Mouse (Mus musculus): Measurements from ENCODE around the gene St3gal5. TPM values are rescaled to one million over a fixed set of nuclear protein-coding genes. Genes with fewer than 3 reads are reported as not detected.

St3gal5 gene
- polyA plus RNA-seq, 1 experiment from 2014 or later: 31.4 TPM

DNA sequence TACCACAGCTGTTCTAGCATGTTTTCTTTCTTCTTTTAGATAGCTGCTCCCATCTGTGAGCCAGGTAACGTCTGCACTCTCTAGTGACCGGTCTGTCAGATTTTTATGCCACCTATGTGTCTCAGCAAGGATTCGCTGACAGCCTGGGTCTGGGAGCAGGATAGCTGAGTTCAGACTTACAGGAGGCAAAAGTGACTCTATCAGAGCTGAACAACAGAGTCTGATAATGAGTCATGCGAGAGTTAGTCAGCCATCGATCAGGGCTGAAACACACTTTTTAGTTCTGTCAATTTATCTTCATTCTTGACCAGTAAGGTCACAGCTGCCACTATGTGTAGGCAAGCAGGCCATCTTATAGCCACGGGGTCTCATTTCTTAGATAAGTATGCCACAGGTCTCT, 33.7 kb upstream of the St3gal5 start:
- Histone ChIP-seq H3K4me3 (ENCODE audit: low read length) (no peak overlapping the region), H3K4me1 (ENCODE audit: control insufficient read depth, insufficient read depth, low read length) (no peaks in the 10 kb centered on the region), H3K27ac (ENCODE audit: low read depth, low read length) (no peak overlapping the region), H3K9me3 (ENCODE audit: control insufficient read depth, low read length) (no peaks in the 10 kb centered on the region), H3K4me2 (replicated peaks; ENCODE audit: low read depth, low read length) (no peak overlapping the region), H3K9ac (ENCODE audit: low read depth, low read length) (no peak overlapping the region), H3K27me3 (ENCODE audit: control insufficient read depth, insufficient read depth, low read length) (no peaks in the 10 kb centered on the region), H3K36me3 (ENCODE audit: control insufficient read depth, insufficient read depth, low read length) (no peaks in the 10 kb centered on the region)
- 69% methylated on average over 6 of the region's 6 CpGs for WGBS
- ATAC-seq (ENCODE audit: low FRiP score, low TSS enrichment): no peak

DNA sequence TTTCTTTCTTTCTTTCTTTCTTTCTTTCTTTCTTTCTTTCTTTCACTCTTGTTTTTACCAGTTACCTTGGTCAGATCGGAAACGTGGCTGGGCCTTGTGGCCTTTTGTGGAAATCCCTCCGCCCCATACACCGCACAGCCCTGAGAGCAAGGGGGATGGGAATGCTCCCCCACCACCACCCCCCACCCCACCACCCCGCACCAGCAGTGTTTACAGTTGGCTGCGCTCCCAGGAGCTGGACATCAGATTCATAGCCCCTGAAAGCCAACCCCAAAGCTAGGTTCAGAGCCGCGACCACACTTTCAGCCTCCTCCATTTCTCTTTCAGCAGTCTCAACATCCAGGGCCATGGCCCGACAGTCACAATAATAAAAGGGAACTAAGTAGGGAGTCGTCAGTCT, 31.4 kb upstream of the St3gal5 start:
- ATAC-seq (ENCODE audit: low FRiP score, low TSS enrichment): peak; percentile 55; the same call in 1 of the 2 replicates
- H3K4me1 ChIP-seq (ENCODE audit: control insufficient read depth, insufficient read depth, low read length): no peaks in the 10 kb centered on the region
- H3K9ac ChIP-seq (ENCODE audit: low read depth, low read length): no peak overlapping the region

DNA sequence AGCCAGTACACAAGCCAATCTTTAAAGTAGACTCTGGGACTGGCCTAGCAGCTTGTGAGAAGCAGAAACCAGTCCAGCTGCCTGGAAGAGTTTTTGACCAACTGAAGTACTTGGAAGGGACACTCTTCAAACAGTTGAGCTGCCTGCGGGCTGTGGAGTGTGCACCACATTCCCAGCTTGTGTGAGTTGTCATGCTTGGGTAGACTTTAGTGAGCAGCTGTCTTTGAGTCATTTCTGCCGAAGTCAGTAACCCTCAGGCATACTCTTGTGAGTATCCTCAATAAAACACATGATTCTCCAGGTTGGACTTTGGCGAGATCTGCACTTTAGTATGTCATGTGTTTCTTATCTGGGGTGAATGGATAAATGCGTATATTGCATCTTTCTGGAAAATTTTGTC, 29.0 kb upstream of the St3gal5 start:
- Histone ChIP-seq H3K27me3 (ENCODE audit: control insufficient read depth, insufficient read depth, low read length) (no peaks in the 10 kb centered on the region), H3K4me2 (replicated peaks; ENCODE audit: low read depth, low read length) (no peak overlapping the region), H3K27ac (ENCODE audit: low read depth, low read length) (no peak overlapping the region), H3K9me3 (ENCODE audit: control insufficient read depth, low read length) (no peaks in the 10 kb centered on the region), H3K36me3 (ENCODE audit: control insufficient read depth, insufficient read depth, low read length) (no peaks in the 10 kb centered on the region), H3K9ac (ENCODE audit: low read depth, low read length) (no peak overlapping the region), H3K4me1 (ENCODE audit: control insufficient read depth, insufficient read depth, low read length) (no peaks in the 10 kb centered on the region), H3K4me3 (ENCODE audit: low read length) (no peak overlapping the region)
- 75% methylated on average over 4 of the region's 4 CpGs for WGBS
- no peak for ATAC-seq (ENCODE audit: low FRiP score, low TSS enrichment)

More for the DNA sequence above, 31.4 kb upstream of the St3gal5 start:
- Histone ChIP-seq H3K27me3 (ENCODE audit: control insufficient read depth, insufficient read depth, low read length) (no peaks in the 10 kb centered on the region), H3K4me2 (replicated peaks; ENCODE audit: low read depth, low read length) (no peak overlapping the region), H3K4me3 (ENCODE audit: low read length) (no peak overlapping the region), H3K27ac (ENCODE audit: low read depth, low read length) (no peak overlapping the region), H3K9me3 (ENCODE audit: control insufficient read depth, low read length) (no peaks in the 10 kb centered on the region), H3K36me3 (ENCODE audit: control insufficient read depth, insufficient read depth, low read length) (no peaks in the 10 kb centered on the region)
- 46% methylated on average over 10 of the region's 10 CpGs for WGBS

DNA sequence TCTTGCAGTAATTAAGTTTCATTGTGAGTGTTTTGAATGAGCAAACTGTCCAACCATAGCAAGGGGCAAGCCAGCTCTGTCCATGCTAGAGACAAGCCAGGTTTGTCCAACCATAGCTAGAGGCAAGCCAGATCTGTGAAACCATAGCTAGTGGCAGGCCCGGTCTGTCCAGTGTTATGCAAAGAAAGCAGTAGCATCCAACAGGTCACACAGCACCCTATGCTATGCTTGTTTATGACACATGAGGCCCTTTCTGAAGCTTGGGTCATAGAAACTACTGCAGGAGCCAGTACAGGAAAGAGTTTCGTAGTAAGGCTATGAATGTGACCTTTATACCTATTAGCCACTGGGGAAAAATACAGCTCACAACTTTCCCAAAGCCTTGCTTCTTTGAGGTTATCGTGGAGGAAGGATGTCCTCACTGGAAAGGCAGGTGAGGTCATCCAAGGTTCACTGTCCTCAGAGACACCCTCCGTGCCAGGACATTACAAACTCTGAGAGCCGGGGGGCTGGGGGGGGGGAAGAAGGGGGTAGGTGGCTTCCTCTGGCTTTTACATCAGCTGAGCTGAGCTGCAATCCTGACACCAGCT, 26.0 kb upstream of the St3gal5 start:
- Histone ChIP-seq H3K36me3 (ENCODE audit: control insufficient read depth, insufficient read depth, low read length) (no peaks in the 10 kb centered on the region), H3K27ac (ENCODE audit: low read depth, low read length) (no peak overlapping the region), H3K9me3 (ENCODE audit: control insufficient read depth, low read length) (no peaks in the 10 kb centered on the region), H3K27me3 (ENCODE audit: control insufficient read depth, insufficient read depth, low read length) (no peaks in the 10 kb centered on the region), H3K4me2 (replicated peaks; ENCODE audit: low read depth, low read length) (no peak overlapping the region), H3K9ac (ENCODE audit: low read depth, low read length) (no peak overlapping the region), H3K4me3 (ENCODE audit: low read length) (no peak overlapping the region), H3K4me1 (ENCODE audit: control insufficient read depth, insufficient read depth, low read length) (no peaks in the 10 kb centered on the region)
- ATAC-seq (ENCODE audit: low FRiP score, low TSS enrichment): no peak
- WGBS: 60% methylated on average over 5 of the region's 5 CpGs

DNA sequence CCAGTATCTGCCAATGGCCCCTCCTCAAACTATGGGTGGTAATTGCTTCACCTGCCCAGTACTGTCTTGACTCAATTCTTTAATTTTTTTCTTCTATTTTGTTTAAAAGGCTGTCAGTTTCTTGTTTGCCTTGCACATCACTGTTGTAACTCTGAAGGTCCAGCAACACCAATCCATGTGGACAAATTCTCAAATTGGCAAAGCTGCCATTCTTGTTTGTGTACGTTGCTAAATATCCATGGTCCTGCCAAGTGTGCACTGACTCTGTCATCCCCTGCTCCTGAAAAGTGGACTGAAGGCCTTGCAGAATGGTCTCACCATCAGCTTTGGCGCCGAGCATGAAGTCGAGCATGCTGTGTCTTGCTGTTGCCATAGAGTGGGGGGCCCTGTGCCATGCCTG, 23.6 kb upstream of the St3gal5 start:
- Histone ChIP-seq H3K36me3 (ENCODE audit: control insufficient read depth, insufficient read depth, low read length) (no peaks in the 10 kb centered on the region), H3K4me2 (replicated peaks; ENCODE audit: low read depth, low read length) (no peak overlapping the region), H3K9ac (ENCODE audit: low read depth, low read length) (no peak overlapping the region), H3K4me1 (ENCODE audit: control insufficient read depth, insufficient read depth, low read length) (no peaks in the 10 kb centered on the region), H3K27ac (ENCODE audit: low read depth, low read length) (no peak overlapping the region), H3K4me3 (ENCODE audit: low read length) (no peak overlapping the region), H3K9me3 (ENCODE audit: control insufficient read depth, low read length) (no peaks in the 10 kb centered on the region), H3K27me3 (ENCODE audit: control insufficient read depth, insufficient read depth, low read length) (no peaks in the 10 kb centered on the region)
- 88% methylated on average over 4 of the region's 4 CpGs for WGBS
- ATAC-seq (ENCODE audit: low FRiP score, low TSS enrichment): no peak

DNA sequence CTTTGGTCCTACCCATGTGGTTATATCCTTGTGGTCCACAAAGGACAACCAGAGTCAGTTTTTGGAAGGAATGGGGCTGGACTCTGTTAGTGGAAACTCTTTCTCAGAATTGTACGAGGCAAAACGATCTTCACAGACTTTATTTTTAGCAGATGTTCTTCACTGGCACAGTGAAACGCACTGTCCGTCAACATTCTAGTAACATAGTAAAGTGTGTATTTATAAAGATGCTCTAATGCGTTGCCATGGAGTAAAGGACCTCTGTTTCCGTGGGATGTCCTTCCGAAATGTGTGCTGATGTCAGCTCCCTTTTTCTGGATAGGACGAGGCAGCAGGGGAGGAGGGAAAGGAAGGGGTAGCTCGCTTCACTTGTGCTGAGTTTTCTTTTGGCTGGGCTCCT, 20.9 kb upstream of the St3gal5 start:
- WGBS: 60% methylated on average over 9 of the region's 9 CpGs
- Histone ChIP-seq H3K4me2 (replicated peaks; ENCODE audit: low read depth, low read length) (no peak overlapping the region), H3K9me3 (ENCODE audit: control insufficient read depth, low read length) (no peaks in the 10 kb centered on the region), H3K36me3 (ENCODE audit: control insufficient read depth, insufficient read depth, low read length) (no peaks in the 10 kb centered on the region), H3K27ac (ENCODE audit: low read depth, low read length) (no peak overlapping the region), H3K4me3 (ENCODE audit: low read length) (no peak overlapping the region), H3K9ac (ENCODE audit: low read depth, low read length) (no peak overlapping the region), H3K4me1 (ENCODE audit: control insufficient read depth, insufficient read depth, low read length) (no peaks in the 10 kb centered on the region), H3K27me3 (ENCODE audit: control insufficient read depth, insufficient read depth, low read length) (no peaks in the 10 kb centered on the region)
- no peak for ATAC-seq (ENCODE audit: low FRiP score, low TSS enrichment)

DNA sequence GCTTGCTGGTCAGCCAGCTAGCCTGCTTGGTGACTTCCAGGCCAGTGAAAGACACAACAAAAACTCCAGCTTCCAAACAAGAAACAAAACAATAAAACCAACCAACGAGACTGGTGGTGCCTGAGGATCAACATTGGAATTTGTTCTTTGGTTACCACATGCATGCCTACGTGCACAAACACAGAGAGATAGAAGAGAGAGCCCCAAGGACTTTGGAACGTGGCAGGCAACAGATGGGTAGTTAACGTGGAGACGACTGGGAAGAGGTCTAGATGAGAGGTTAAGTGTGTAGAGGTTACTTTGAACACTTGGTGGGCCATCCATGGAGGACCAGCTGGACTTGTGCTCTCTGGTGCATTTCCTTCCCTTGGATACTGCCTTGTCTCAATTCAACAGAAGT, 19.2 kb upstream of the St3gal5 start:
- ATAC-seq (ENCODE audit: low FRiP score, low TSS enrichment): no peak
- Histone ChIP-seq H3K9me3 (ENCODE audit: control insufficient read depth, low read length) (no peaks in the 10 kb centered on the region), H3K4me3 (ENCODE audit: low read length) (no peak overlapping the region), H3K4me1 (ENCODE audit: control insufficient read depth, insufficient read depth, low read length) (no peaks in the 10 kb centered on the region), H3K9ac (ENCODE audit: low read depth, low read length) (no peak overlapping the region), H3K27ac (ENCODE audit: low read depth, low read length) (no peak overlapping the region), H3K27me3 (ENCODE audit: control insufficient read depth, insufficient read depth, low read length) (no peaks in the 10 kb centered on the region), H3K4me2 (replicated peaks; ENCODE audit: low read depth, low read length) (no peak overlapping the region), H3K36me3 (ENCODE audit: control insufficient read depth, insufficient read depth, low read length) (no peaks in the 10 kb centered on the region)
- 86% methylated on average over 5 of the region's 5 CpGs for WGBS

DNA sequence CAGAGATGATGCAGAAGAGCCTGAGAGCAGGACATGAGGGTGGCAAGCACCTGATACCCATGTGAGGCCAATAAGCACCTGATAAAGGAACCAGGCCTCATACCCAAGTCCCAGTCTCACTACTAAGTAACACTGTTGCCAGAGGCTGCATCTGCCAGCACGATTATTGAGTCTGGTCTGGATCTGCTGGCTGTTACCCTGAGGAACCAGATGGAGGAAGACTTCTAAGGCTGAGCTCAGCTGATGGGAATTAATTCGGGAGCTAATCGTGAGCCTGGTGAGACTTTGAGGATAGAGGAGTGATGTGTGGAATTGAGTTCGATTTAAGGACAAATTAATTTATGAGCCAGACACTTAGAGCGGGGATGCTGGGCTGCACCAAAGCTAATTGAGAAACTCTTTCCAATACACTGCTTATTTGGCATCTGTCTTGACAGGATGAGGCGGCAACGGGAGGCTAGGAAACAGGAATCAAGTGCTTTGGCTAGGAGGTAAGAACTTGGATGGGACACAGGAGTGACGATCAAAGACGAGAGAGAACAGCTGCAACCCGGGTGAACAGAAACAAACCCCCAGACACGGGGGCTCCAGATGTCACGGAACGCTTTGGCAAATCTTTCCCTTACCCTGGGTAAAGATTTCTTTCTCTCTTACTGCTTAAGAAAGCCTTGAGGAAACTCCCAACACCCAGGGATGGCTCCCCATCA, 15.9 kb upstream of the St3gal5 start:
- ATAC-seq (ENCODE audit: low FRiP score, low TSS enrichment): no peak
- H3K9ac ChIP-seq (ENCODE audit: low read depth, low read length): no peak overlapping the region
- H3K9me3 ChIP-seq (ENCODE audit: control insufficient read depth, low read length): no peaks in the 10 kb centered on the region
- H3K27ac ChIP-seq (ENCODE audit: low read depth, low read length): no peak overlapping the region
- no peaks in the 10 kb centered on the region for H3K27me3 ChIP-seq (ENCODE audit: control insufficient read depth, insufficient read depth, low read length)
- no peaks in the 10 kb centered on the region for H3K36me3 ChIP-seq (ENCODE audit: control insufficient read depth, insufficient read depth, low read length)
- 85% methylated on average over 13 of the region's 13 CpGs for WGBS
- H3K4me1 ChIP-seq (ENCODE audit: control insufficient read depth, insufficient read depth, low read length): no peaks in the 10 kb centered on the region
- H3K4me3 ChIP-seq (ENCODE audit: low read length): no peak overlapping the region
- H3K4me2 ChIP-seq (replicated peaks; ENCODE audit: low read depth, low read length): no peak overlapping the region

DNA sequence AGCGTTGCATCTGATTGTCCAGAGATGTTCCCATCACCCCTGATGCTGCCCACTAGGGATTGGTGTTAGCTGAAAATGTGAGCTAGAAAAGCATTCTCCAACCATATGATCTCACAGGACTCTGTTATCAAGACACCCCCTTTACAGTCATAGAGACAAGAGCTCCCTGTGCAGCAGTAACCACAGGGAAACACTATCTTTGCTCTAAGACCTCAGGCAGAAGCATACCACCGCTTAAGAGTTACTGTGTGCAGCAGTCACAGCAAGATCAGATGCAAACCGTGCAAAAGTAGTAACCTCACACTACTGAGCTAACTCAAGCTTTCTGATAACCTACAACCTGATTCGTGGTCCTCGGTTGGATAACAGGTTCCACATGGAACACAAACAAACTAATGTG, 10.0 kb upstream of the St3gal5 start:
- Histone ChIP-seq H3K4me1 (ENCODE audit: control insufficient read depth, insufficient read depth, low read length) (0 out of 2 replicates have a peak, but pooled peaks cover 5% of the 10 kb centered on the region), H3K4me2 (replicated peaks; ENCODE audit: low read depth, low read length) (no peak overlapping the region), H3K4me3 (ENCODE audit: low read length) (no peak overlapping the region), H3K27ac (ENCODE audit: low read depth, low read length) (no peak overlapping the region), H3K9ac (ENCODE audit: low read depth, low read length) (no peak overlapping the region), H3K9me3 (ENCODE audit: control insufficient read depth, low read length) (no peaks in the 10 kb centered on the region), H3K36me3 (ENCODE audit: control insufficient read depth, insufficient read depth, low read length) (no peaks in the 10 kb centered on the region), H3K27me3 (ENCODE audit: control insufficient read depth, insufficient read depth, low read length) (no peaks in the 10 kb centered on the region)
- 89% methylated on average over 5 of the region's 5 CpGs for WGBS
- ATAC-seq (ENCODE audit: low FRiP score, low TSS enrichment): no peak

Measured in kidney, embryonic 14.5 days (tissue).